Mouse (Mus musculus) intestine, postnatal 0 days (tissue): ENCODE results near the gene Kmt2b. TPM values are rescaled to one million over a fixed set of nuclear protein-coding genes. Genes with fewer than 3 reads are reported as not detected.

Source experiments
- ATAC-seq: fragments of 200-750 bp; cut with Nextera tagmentation; 2 replicates; pipeline ENCODE4 v1.8.0; 2017; ENCODE audit warnings: mild to moderate bottlenecking, moderate TSS enrichment, moderate library complexity
- H3K27ac ChIP-seq: fragments of 300-500 bp; sonication (generic); 2 replicates; pipeline ENCODE4 v1.5.1; 2014; ENCODE audit warnings: mild to moderate bottlenecking, low read depth, low read length, moderate library complexity
- H3K27me3 ChIP-seq: fragments of 300-500 bp; sonication (generic); replicated peaks from 2 replicates; pipeline ENCODE4 v1.6.1; 2014; ENCODE audit warnings: low read length, mixed read lengths; ENCODE audit not compliant: control insufficient read depth, insufficient read depth
- H3K36me3 ChIP-seq: fragments of 300-500 bp; sonication (generic); 2 replicates; pipeline ENCODE4 v1.6.1; 2014; ENCODE audit warnings: mild to moderate bottlenecking, moderate library complexity; ENCODE audit not compliant: control insufficient read depth, insufficient read depth
- H3K4me1 ChIP-seq: fragments of 300-500 bp; sonication (generic); replicated peaks from 2 replicates; pipeline ENCODE4 v1.6.1; 2014; ENCODE audit warnings: antibody characterized with exemption, low read length, mixed read lengths; ENCODE audit not compliant: control insufficient read depth, insufficient read depth
- H3K4me2 ChIP-seq: fragments of 300-500 bp; sonication (generic); replicated peaks from 2 replicates; pipeline ENCODE4 v1.6.1; 2014; ENCODE audit warnings: low read depth, mild to moderate bottlenecking, moderate library complexity
- H3K4me3 ChIP-seq: fragments of 300-500 bp; sonication (generic); 2 replicates; pipeline ENCODE4 v1.5.1; 2014; ENCODE audit warnings: low read depth, low read length
- H3K9ac ChIP-seq: fragments of 300-500 bp; sonication (generic); 2 replicates; pipeline ENCODE4 v1.6.1; 2014; ENCODE audit warnings: mild to moderate bottlenecking, low read depth, low read length
- H3K9me3 ChIP-seq: fragments of 300-500 bp; sonication (generic); 2 replicates; pipeline ENCODE4 v1.6.1; 2016; ENCODE audit warnings: mixed run types; ENCODE audit not compliant: control insufficient read depth
- CTCF ChIP-seq: sonication (generic); IDR thresholded peaks from 2 replicates; pipeline ENCODE4 v1.5.1; 2016; ENCODE audit warnings: low read depth, mild to moderate bottlenecking, control low read depth, antibody characterized with exemption, moderate library complexity
- WGBS: fragments of 180-500 bp; shearing (Covaris S2); extraction: QIAGEN DNeasy Blood & Tissue Kit; methylation state at CpG from one replicate; pipeline ENCODE4 v1.1.7; 2014; 5-methylcytosine and 5-hydroxymethylcytosine counted together
- polyA plus RNA-seq: library from polyadenylated mRNA; unstranded; fragments of >200 nt; fragmentation: Nextera tagmentation; extraction: Ambion mirVana; gene quantifications from 2 replicates; pipeline ENCODE4 v1.2.1, GENCODE M21; 2015

The Kmt2b gene
- polyA plus RNA-seq, 1 experiment from 2014 or later: 5.6 TPM

GRCm38 (mm10) chr7:30579950-30580349 lies 8.6 kb downstream of the Kmt2b start:
- WGBS: 49% methylated on average over 8 of the region's 8 CpGs
- peak; percentile 93 for ATAC-seq
- H3K36me3 ChIP-seq: peaks cover 99% of the 10 kb centered on the region

GRCm38 (mm10) chr7:30572969-30573368 lies 15.6 kb downstream of the Kmt2b start:
- no peak for ATAC-seq
- H3K9ac ChIP-seq: no peak overlapping the region
- no peaks in the 10 kb centered on the region for H3K4me1 ChIP-seq
- 88% methylated on average over 2 of the region's 2 CpGs for WGBS
- no peaks in the 10 kb centered on the region for H3K9me3 ChIP-seq
- peaks cover 87% of the 10 kb centered on the region for H3K36me3 ChIP-seq
- no peak overlapping the region for H3K4me3 ChIP-seq
- H3K27ac ChIP-seq: no peak overlapping the region
- no peak overlapping the region for H3K4me2 ChIP-seq
- no peaks in the 10 kb centered on the region for H3K27me3 ChIP-seq
- TF ChIP-seq CTCF: no peak

More at GRCm38 (mm10) chr7:30579950-30580349, 8.6 kb downstream of the Kmt2b start:
- Histone ChIP-seq H3K4me1 (no peaks in the 10 kb centered on the region), H3K4me3 (peak overlapping the region; percentile 11; the same call in 1 of the 2 replicates), H3K27me3 (no peaks in the 10 kb centered on the region), H3K27ac (peak overlapping the region; percentile 66), H3K9ac (no peak overlapping the region), H3K4me2 (peak overlapping the region; percentile 55), H3K9me3 (no peaks in the 10 kb centered on the region)
- TF ChIP-seq CTCF: no peak

GRCm38 (mm10) chr7:30572389-30572788 lies 16.1 kb downstream of the Kmt2b start:
- H3K4me2 ChIP-seq: no peak overlapping the region
- 89% methylated on average over 5 of the region's 5 CpGs for WGBS
- no peak overlapping the region for H3K27ac ChIP-seq
- TF ChIP-seq CTCF: no peak
- H3K4me3 ChIP-seq: no peak overlapping the region
- H3K4me1 ChIP-seq: no peaks in the 10 kb centered on the region
- H3K36me3 ChIP-seq: peaks cover 85% of the 10 kb centered on the region
- no peak overlapping the region for H3K9ac ChIP-seq
- no peaks in the 10 kb centered on the region for H3K9me3 ChIP-seq
- H3K27me3 ChIP-seq: no peaks in the 10 kb centered on the region
- ATAC-seq: no peak

DNA sequence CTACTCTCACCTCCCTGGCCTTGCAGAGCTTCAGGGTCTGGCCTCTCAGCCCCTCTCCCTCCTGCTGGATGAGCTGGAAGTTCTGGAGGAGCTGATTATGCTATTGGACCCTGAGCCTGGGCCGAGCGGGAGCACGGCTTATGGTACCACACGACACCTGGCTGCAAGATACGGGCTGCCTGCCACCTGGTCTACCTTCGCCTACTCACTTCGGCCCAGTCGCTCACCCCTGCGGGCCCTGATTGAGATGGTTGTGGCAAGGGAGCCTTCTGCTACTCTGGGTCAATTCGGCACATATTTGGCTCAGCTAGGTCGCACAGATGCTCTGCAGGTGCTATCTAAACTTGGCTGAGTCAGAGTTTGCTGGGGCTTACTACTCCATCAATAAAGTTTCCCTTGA lies 21.0 kb downstream of the Kmt2b start:
- Histone ChIP-seq H3K27me3 (no peaks in the 10 kb centered on the region), H3K27ac (no peak overlapping the region), H3K4me3 (no peak overlapping the region), H3K4me1 (no peaks in the 10 kb centered on the region), H3K9ac (no peak overlapping the region), H3K36me3 (peaks cover 65% of the 10 kb centered on the region), H3K9me3 (no peaks in the 10 kb centered on the region), H3K4me2 (no peak overlapping the region)
- TF ChIP-seq CTCF: no peak
- no peak for ATAC-seq
- 86% methylated on average over 11 of the region's 11 CpGs for WGBS

- Histone ChIP-seq H3K4me2 (no peak overlapping the region), H3K4me1 (no peaks in the 10 kb centered on the region), H3K36me3 (peaks cover 54% of the 10 kb centered on the region), H3K27me3 (no peaks in the 10 kb centered on the region), H3K27ac (no peak overlapping the region), H3K9ac (no peak overlapping the region), H3K4me3 (no peak overlapping the region), H3K9me3 (no peaks in the 10 kb centered on the region)
- ATAC-seq: no peak
- no peak for TF ChIP-seq CTCF
- WGBS: 85% methylated on average over 9 of the region's 9 CpGs
Observed at GRCm38 (mm10) chr7:30566033-30566432, 22.5 kb downstream of the Kmt2b start.

GRCm38 (mm10) chr7:30564970-30565571 lies 23.5 kb downstream of the Kmt2b start, which contains the start of gene Igflr1:
Gene Igflr1, plus strand, starts transcription at chr7:30565427.
- no peaks in the 10 kb centered on the region for H3K4me1 ChIP-seq
- 94% methylated on average over 12 of the region's 12 CpGs for WGBS
- peaks cover 47% of the 10 kb centered on the region for H3K36me3 ChIP-seq
- no peak for TF ChIP-seq CTCF
- no peak within 1 kb of the TSS for H3K27ac ChIP-seq
- no peaks in the 10 kb centered on the region for H3K9me3 ChIP-seq
- no peaks in the 10 kb centered on the region for H3K27me3 ChIP-seq
- no peak within 1 kb of the TSS for H3K4me2 ChIP-seq
- no peak within 1 kb of the TSS for H3K4me3 ChIP-seq
- no peak within 1 kb of the TSS for H3K9ac ChIP-seq
- ATAC-seq: no peak
